Mouse (Mus musculus): Measurements from ENCODE around the gene Abcg8.

DNA sequence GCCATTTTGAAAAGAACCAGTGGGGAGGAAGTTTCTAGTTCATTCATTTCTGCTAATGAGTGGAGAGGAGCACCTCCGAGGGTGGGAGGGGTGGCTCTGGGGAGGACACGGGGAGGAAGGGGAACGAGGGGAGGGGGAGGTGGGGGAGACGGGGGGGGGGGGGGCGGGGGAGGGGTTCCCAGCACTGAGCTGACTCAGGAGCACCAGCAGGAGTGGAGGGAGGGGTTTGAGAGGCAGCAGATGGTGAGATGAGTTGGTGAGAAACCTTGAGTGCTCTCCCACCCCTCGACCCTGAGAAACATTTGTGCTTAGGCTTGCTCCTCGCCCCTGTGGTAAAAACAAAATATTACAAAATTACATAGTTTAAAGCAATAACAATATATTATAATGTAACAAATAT is 30.2 kb upstream of the Abcg8 start:
- TF ChIP-seq ZKSCAN1 (IDR thresholded peaks at IDR 0.05; ENCODE audit: borderline replicate concordance, low read depth, low read length) (no peak), EP300 (IDR thresholded peaks at IDR 0.05; ENCODE audit: low read length) (no peak), CHD1 (IDR thresholded peaks at IDR 0.05; ENCODE audit: low read depth, low read length) (no peak), MAX (IDR thresholded peaks at IDR 0.05; ENCODE audit: low read length) (no peak), CTCF (conservative IDR thresholded peaks at IDR 0.05 in 1 of 2, IDR thresholded peaks at IDR 0.05 in 1 of 2; ENCODE audit: low read depth in 2 of 2, low read length in 2 of 2) (no peak), MXI1 (IDR thresholded peaks at IDR 0.05; ENCODE audit: low read depth, low read length) (no peak), POLR2A (IDR thresholded peaks at IDR 0.05; ENCODE audit: low read depth, low read length) (no peak)
